Mouse (Mus musculus) intestine, embryonic 16.5 days (tissue): Measurements from ENCODE around the gene Ces1d. TPM values are rescaled to one million over a fixed set of nuclear protein-coding genes. Genes with fewer than 3 reads are reported as not detected.

Source experiments
- ATAC-seq: fragments of 200-750 bp; cut with Nextera tagmentation; 2 replicates; pipeline ENCODE4 v1.8.0; 2017; ENCODE audit warnings: moderate TSS enrichment, moderate library complexity
- H3K27ac ChIP-seq: fragments of 300-500 bp; sonication (generic); 2 replicates; pipeline ENCODE4 v1.5.1; 2014; ENCODE audit warnings: mild to moderate bottlenecking, low read length
- H3K27me3 ChIP-seq: fragments of 300-500 bp; sonication (generic); replicated peaks from 2 replicates; pipeline ENCODE4 v1.6.1; 2014; ENCODE audit warnings: low read length, control low read depth, mixed read lengths; ENCODE audit not compliant: control insufficient read depth, insufficient read depth
- H3K36me3 ChIP-seq: fragments of 300-500 bp; sonication (generic); 2 replicates; pipeline ENCODE4 v1.6.1; 2014; ENCODE audit warnings: low read length, control low read depth; ENCODE audit not compliant: control insufficient read depth, insufficient read depth
- H3K4me1 ChIP-seq: fragments of 300-500 bp; sonication (generic); 2 replicates; pipeline ENCODE4 v1.6.1; 2014; ENCODE audit warnings: low read length, control low read depth, mixed read lengths; ENCODE audit not compliant: control insufficient read depth, insufficient read depth
- H3K4me2 ChIP-seq: fragments of 300-500 bp; sonication (generic); 2 replicates; pipeline ENCODE4 v1.6.1; 2014; ENCODE audit warnings: low read depth, low read length, control low read depth
- H3K4me3 ChIP-seq: fragments of 300-500 bp; sonication (generic); 2 replicates; pipeline ENCODE4 v1.5.1; 2014; ENCODE audit warnings: mild to moderate bottlenecking, low read length
- H3K9ac ChIP-seq: fragments of 300-500 bp; sonication (generic); 2 replicates; pipeline ENCODE4 v1.6.1; 2014; ENCODE audit warnings: low read depth, low read length
- H3K9me3 ChIP-seq: fragments of 300-500 bp; sonication (generic); 2 replicates; pipeline ENCODE4 v1.6.1; 2016; ENCODE audit warnings: low read length, control low read depth; ENCODE audit not compliant: control insufficient read depth
- WGBS: fragments of 180-500 bp; shearing (Covaris S2); extraction: QIAGEN DNeasy Blood & Tissue Kit; methylation state at CpG from one replicate; pipeline ENCODE4 v1.1.7; 2014; 5-methylcytosine and 5-hydroxymethylcytosine counted together
- polyA plus RNA-seq: library from polyadenylated mRNA; unstranded; fragments of >200 nt; fragmentation: Nextera tagmentation; extraction: Ambion mirVana; gene quantifications from 2 replicates; pipeline ENCODE4 v1.2.1, GENCODE M21; 2015

The Ces1d gene
- polyA plus RNA-seq, 1 experiment from 2014 or later = 1.2 TPM

- Histone ChIP-seq H3K4me1 (0 out of 2 replicates have a peak, but pooled peaks cover 3% of the 10 kb centered on the region), H3K4me2 (no peak overlapping the region), H3K4me3 (no peak overlapping the region), H3K9ac (no peak overlapping the region), H3K27ac (no peak overlapping the region), H3K36me3 (no peaks in the 10 kb centered on the region), H3K27me3 (no peaks in the 10 kb centered on the region), H3K9me3 (no peaks in the 10 kb centered on the region)
- no peak; the same call in 1 of the 2 replicates for ATAC-seq
- 25% methylated on average over 1 of the region's 1 CpGs for WGBS
Measured at GRCm38 (mm10) chr8:93171846-93172590, 25.6 kb downstream of the Ces1d start.

DNA sequence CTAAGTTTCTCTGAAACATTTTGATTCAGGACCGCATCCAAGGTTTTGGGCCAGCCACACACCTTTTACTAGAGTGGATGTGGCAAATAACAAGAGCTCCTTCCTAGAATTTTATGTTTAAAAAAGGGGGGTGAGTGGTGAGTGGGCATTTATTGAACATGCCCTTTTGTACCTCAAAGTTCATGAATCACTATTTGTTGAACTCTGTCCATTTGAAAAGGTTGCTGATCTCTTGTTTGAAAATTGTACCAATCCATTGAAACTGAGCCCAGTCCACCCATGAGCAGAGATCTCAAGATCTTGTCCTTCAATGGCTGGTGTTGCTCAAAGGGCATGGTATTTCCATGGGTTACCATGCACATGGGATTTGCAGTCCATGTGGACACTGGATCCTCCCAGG is 34.3 kb downstream of the Ces1d start:
- Histone ChIP-seq H3K4me3 (no peak overlapping the region), H3K4me1 (no peaks in the 10 kb centered on the region), H3K4me2 (no peak overlapping the region), H3K27ac (no peak overlapping the region), H3K9me3 (no peaks in the 10 kb centered on the region), H3K9ac (no peak overlapping the region), H3K36me3 (no peaks in the 10 kb centered on the region), H3K27me3 (no peaks in the 10 kb centered on the region)
- WGBS = 91% methylated on average over 1 of the region's 1 CpGs
- ATAC-seq = no peak

GRCm38 (mm10) chr8:93151401-93151800 is 46.2 kb downstream of the Ces1d start:
- Histone ChIP-seq H3K27ac (no peak overlapping the region), H3K4me3 (no peak overlapping the region), H3K4me2 (no peak overlapping the region), H3K27me3 (no peaks in the 10 kb centered on the region), H3K9ac (no peak overlapping the region), H3K36me3 (no peaks in the 10 kb centered on the region), H3K4me1 (no peaks in the 10 kb centered on the region), H3K9me3 (no peaks in the 10 kb centered on the region)
- WGBS = 89% methylated on average over 1 of the region's 1 CpGs
- ATAC-seq = no peak

DNA sequence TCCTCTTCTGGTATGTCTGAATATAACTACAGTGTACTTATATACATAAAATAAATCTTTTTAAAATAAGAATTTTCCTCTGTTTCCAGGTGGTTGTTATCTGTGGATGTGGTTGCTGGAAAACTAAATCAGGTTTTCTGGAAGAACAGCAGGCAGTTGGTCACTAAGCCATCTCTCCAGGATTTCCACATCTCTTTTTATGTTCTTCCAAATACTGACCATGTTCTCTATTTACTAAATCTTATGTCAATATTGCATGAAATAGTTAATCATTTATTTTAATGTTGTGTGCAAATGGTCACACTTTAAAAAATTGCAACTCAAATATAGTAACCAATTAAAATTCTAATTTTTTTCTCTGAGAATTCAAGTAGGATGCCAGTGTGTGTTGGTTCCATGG is 50.3 kb downstream of the Ces1d start:
- Histone ChIP-seq H3K4me3 (no peak overlapping the region), H3K27ac (no peak overlapping the region), H3K9me3 (no peaks in the 10 kb centered on the region), H3K4me1 (no peaks in the 10 kb centered on the region), H3K9ac (no peak overlapping the region), H3K4me2 (no peak overlapping the region), H3K36me3 (no peaks in the 10 kb centered on the region), H3K27me3 (no peaks in the 10 kb centered on the region)
- no peak for ATAC-seq

- WGBS = 44% methylated on average over 1 of the region's 1 CpGs
- no peaks in the 10 kb centered on the region for H3K27me3 ChIP-seq
- ATAC-seq = no peak
- H3K4me2 ChIP-seq = no peak overlapping the region
- H3K27ac ChIP-seq = no peak overlapping the region
- H3K4me1 ChIP-seq = no peaks in the 10 kb centered on the region
- H3K9ac ChIP-seq = no peak overlapping the region
- H3K9me3 ChIP-seq = no peaks in the 10 kb centered on the region
- H3K36me3 ChIP-seq = no peaks in the 10 kb centered on the region
- H3K4me3 ChIP-seq = no peak overlapping the region
Measured at GRCm38 (mm10) chr8:93140696-93141095, 56.9 kb downstream of the Ces1d start.

GRCm38 (mm10) chr8:93132196-93132595 is 65.4 kb downstream of the Ces1d start:
- no peak overlapping the region for H3K4me2 ChIP-seq
- no peak overlapping the region for H3K4me3 ChIP-seq
- ATAC-seq = no peak
- H3K4me1 ChIP-seq = no peaks in the 10 kb centered on the region
- no peak overlapping the region for H3K9ac ChIP-seq
- no peaks in the 10 kb centered on the region for H3K27me3 ChIP-seq
- H3K36me3 ChIP-seq = no peaks in the 10 kb centered on the region
- H3K9me3 ChIP-seq = no peaks in the 10 kb centered on the region
- WGBS = 94% methylated on average over 2 of the region's 2 CpGs
- no peak overlapping the region for H3K27ac ChIP-seq

- ATAC-seq = no peak
- Histone ChIP-seq H3K27ac (no peak within 1 kb of the TSS), H3K9ac (no peak within 1 kb of the TSS), H3K36me3 (no peaks in the 10 kb centered on the region), H3K4me3 (no peak within 1 kb of the TSS), H3K9me3 (no peaks in the 10 kb centered on the region), H3K4me1 (no peaks in the 10 kb centered on the region), H3K4me2 (no peak within 1 kb of the TSS), H3K27me3 (no peaks in the 10 kb centered on the region)
- WGBS = 66% methylated on average over 3 of the region's 3 CpGs
Measured at GRCm38 (mm10) chr8:93131233-93131980, 66.2 kb downstream of the Ces1d start, which contains the start of gene Ces1c. Ces1c (minus strand) TSS chr8:93131283.

DNA sequence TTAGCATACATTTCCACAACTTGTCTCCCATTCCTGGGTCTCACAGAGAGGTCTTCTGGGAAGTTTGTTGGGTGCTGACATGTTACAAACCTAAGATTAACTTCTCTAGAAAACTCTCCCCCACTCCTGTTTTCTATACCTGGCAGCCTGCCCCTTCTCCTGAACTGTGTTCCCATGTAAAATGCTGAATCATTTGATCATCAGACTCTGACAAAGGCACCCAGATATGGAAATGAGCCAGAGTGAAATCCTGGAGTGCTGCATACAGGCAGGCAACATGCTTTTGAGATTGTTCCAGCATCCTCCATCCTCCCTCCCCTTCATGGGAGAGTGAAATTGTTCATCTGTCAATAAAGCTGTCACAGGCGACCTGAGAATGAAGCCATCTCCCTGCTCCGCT is 71.2 kb downstream of the Ces1d start:
- Histone ChIP-seq H3K4me3 (no peak overlapping the region), H3K27me3 (no peaks in the 10 kb centered on the region), H3K9me3 (no peaks in the 10 kb centered on the region), H3K36me3 (no peaks in the 10 kb centered on the region), H3K9ac (no peak overlapping the region), H3K4me1 (no peaks in the 10 kb centered on the region), H3K27ac (no peak overlapping the region), H3K4me2 (no peak overlapping the region)
- ATAC-seq = no peak
- WGBS = 80% methylated on average over 2 of the region's 2 CpGs

DNA sequence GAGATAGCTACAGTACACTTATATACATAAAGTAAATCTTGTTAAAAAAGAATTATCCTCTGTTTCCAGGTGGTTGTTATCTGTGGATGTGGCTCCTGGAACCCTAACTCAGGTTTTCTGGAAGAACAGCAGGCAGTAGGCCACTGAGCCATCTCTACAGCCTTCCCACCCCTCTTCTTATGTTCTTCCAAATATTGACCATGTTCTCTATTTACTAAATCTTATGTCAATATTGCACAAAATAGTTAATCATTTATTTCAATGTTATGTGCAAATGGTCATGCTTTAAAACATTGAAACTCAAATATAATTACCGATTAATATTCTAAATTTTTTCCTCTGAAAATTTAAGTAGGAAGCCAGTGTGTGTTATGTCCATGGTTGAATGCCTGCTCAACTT is 75.6 kb downstream of the Ces1d start:
- Histone ChIP-seq H3K4me2 (no peak overlapping the region), H3K27ac (no peak overlapping the region)
- WGBS = 94% methylated on average over 1 of the region's 1 CpGs

More for the DNA sequence above, 75.6 kb downstream of the Ces1d start:
- no peaks in the 10 kb centered on the region for H3K4me1 ChIP-seq
- no peaks in the 10 kb centered on the region for H3K9me3 ChIP-seq
- ATAC-seq = no peak
- no peaks in the 10 kb centered on the region for H3K27me3 ChIP-seq
- H3K4me3 ChIP-seq = no peak overlapping the region
- no peak overlapping the region for H3K9ac ChIP-seq
- no peaks in the 10 kb centered on the region for H3K36me3 ChIP-seq
